Mouse (Mus musculus): ENCODE data around the gene Asphd2. TPM values are rescaled to one million over a fixed set of nuclear protein-coding genes. Genes with fewer than 3 reads are reported as not detected.

Gene Asphd2
- polyA plus RNA-seq, 1 experiment from 2014 or later: 29.5 TPM

Other genes starting within 250 kb of the Asphd2 start
- 1.2 and 1.3 TPM in 2 replicates for gene Cryba4, start 142.3 kb downstream of the Asphd2 start, polyA plus RNA-seq (2015; fragmentation: Nextera tagmentation; extraction: Ambion mirVana)
- gene Crybb1, start 139.1 kb downstream of the Asphd2 start, polyA plus RNA-seq (2015; fragmentation: Nextera tagmentation; extraction: Ambion mirVana): 6.6 and 7.7 TPM in 2 replicates
- 35.6 and 35.9 TPM in 2 replicates for gene Tpst2, start 118.2 kb downstream of the Asphd2 start, polyA plus RNA-seq (2015; fragmentation: Nextera tagmentation; extraction: Ambion mirVana)
- 31.9 and 34.6 TPM in 2 replicates for gene Tfip11, start 68.5 kb downstream of the Asphd2 start, polyA plus RNA-seq (2015; fragmentation: Nextera tagmentation; extraction: Ambion mirVana)
- 58.3 and 60.8 TPM in 2 replicates for gene Srrd, start 51.8 kb downstream of the Asphd2 start, polyA plus RNA-seq (2015; fragmentation: Nextera tagmentation; extraction: Ambion mirVana)
- gene Hps4, start 51.8 kb downstream of the Asphd2 start, polyA plus RNA-seq (2015; fragmentation: Nextera tagmentation; extraction: Ambion mirVana): 37.4 and 39.6 TPM in 2 replicates
- gene Gm6583, start 38.8 kb downstream of the Asphd2 start, polyA plus RNA-seq (2015; fragmentation: Nextera tagmentation; extraction: Ambion mirVana): 0.17 and 0.21 TPM in 2 replicates
- 0.62 and 0.68 TPM in 2 replicates for gene Gm6588, start 54.6 kb upstream of the Asphd2 start, polyA plus RNA-seq (2015; fragmentation: Nextera tagmentation; extraction: Ambion mirVana)
- gene Sez6l, start 182.3 kb upstream of the Asphd2 start, polyA plus RNA-seq (2015; fragmentation: Nextera tagmentation; extraction: Ambion mirVana): 42.8 and 52.7 TPM in 2 replicates